ENCODE assay signal across 18 mouse cellular contexts in the genomic region with DNA sequence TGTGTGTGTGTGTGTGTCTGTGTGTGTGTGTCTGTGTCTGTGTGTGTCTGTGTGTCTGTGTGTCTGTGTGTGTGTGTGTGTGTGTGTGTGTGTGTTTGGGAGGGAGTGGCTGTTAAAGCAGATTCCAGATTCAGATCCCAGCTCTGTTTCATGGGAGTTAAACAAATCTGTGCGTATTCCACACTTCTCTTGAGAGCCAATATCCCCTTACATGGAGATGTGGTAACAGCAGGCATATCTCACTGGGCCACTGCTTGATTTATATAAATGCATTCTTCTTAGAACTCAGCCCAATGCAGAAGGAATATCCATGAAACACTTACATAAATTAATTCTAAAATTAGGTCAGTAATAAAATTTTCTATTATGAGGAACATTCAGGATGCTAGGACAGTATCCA.
DNase-seq lines count a peak whose midpoint lies in the region; ATAC-seq and TF ChIP-seq lines count a peak whose summit lies in the region.
"Had no signal": no experiment of that assay in that cellular context is flagged by ENCODE, and none has a peak within 500 bp of the region (broad histone marks: within the 10 kb centered on the region; RNA-seq: fewer than 3 reads in every experiment).

No protein-coding gene starts in this region.

- peak; percentile 94 for ATAC-seq in frontal cortex, adult (ENCODE audit: low TSS enrichment)
- ATAC-seq: forebrain, embryonic 14.5 days had no signal

- H3K4me3 ChIP-seq in left cerebral cortex, adult 2 months = no peak overlapping the region
- H3K4me3 ChIP-seq: embryonic facial prominence, embryonic 10.5 days; embryonic facial prominence, embryonic 12.5 days; forebrain, embryonic 12.5 days had no signal

- intact Hi-C loops in left cerebral cortex, adult 2 months (cut with DNase I) = no loop called here
- intact Hi-C loops in gastrocnemius, postnatal 36 days (cut with DNase I) = no loop called here

- DNase-seq in frontal cortex, adult 2 months (ENCODE audit: extremely low spot score in 1 of 2, low spot score in 1 of 2) = no peak
- no peak for DNase-seq in left cerebral cortex, adult 2 months (ENCODE audit: extremely low spot score in 1 of 2, low spot score in 2 of 2)
- DNase-seq in left cerebral cortex, adult 8-10 months (ENCODE audit: low spot score in 2 of 2) = no peak
- peak; percentile 53 for DNase-seq in telencephalon, adult 2 months (ENCODE audit: low read depth, low spot score)
- DNase-seq in gastrocnemius, postnatal 36 days = no peak
- DNase-seq: adrenal gland, adult 2 months; adrenal gland, postnatal 10 days; adrenal gland, postnatal 25 days; cerebellum, adult 11-12 months; cerebellum, adult 2 months; cerebellum, adult 9-10 months; cerebellum, postnatal 10 days; cerebellum, postnatal 25 days had no signal

- H3K27ac ChIP-seq in left cerebral cortex, adult 2 months = peak overlapping the region; percentile 62; the same call in 1 of the 2 replicates
- H3K27ac ChIP-seq: embryonic facial prominence, embryonic 10.5 days; embryonic facial prominence, embryonic 12.5 days; forebrain, embryonic 12.5 days had no signal

- no peak for TF ChIP-seq CTCF in left cerebral cortex, adult 2 months (IDR thresholded peaks at IDR 0.05)
